Mouse (Mus musculus) embryonic facial prominence, embryonic 12.5 days (tissue): ENCODE results near the gene Plod1. TPM values are rescaled to one million over a fixed set of nuclear protein-coding genes. Genes with fewer than 3 reads are reported as not detected.
A peak's percentile ranks its signal among the peaks of the same experiment; 100 is the strongest.
"Not testable (repeated sequence)": the region's sequence is repeated elsewhere in the genome, so short reads cannot be mapped to it uniquely, and the experiment has no call there.

Experiments used
- ATAC-seq: fragments of 200-750 bp; cut with Nextera tagmentation; 2 replicates; pipeline ENCODE4 v1.8.0; 2017; ENCODE audit not compliant: insufficient number of reproducible peaks, insufficient read depth, low FRiP score, low TSS enrichment
- H3K27ac ChIP-seq: fragments of 300-500 bp; sonication (generic); 2 replicates; pipeline ENCODE4 v1.5.1; 2016; ENCODE audit warnings: mild to moderate bottlenecking
- H3K27me3 ChIP-seq: fragments of 300-500 bp; sonication (generic); 2 replicates; pipeline ENCODE4 v1.6.1; 2016; ENCODE audit warnings: mild to moderate bottlenecking, moderate library complexity
- H3K36me3 ChIP-seq: fragments of 300-500 bp; sonication (generic); 2 replicates; pipeline ENCODE4 v1.6.1; 2016; ENCODE audit warnings: mild to moderate bottlenecking
- H3K4me1 ChIP-seq: fragments of 300-500 bp; sonication (generic); 2 replicates; pipeline ENCODE4 v1.6.1; 2016
- H3K4me2 ChIP-seq: fragments of 300-500 bp; sonication (generic); replicated peaks from 2 replicates; pipeline ENCODE4 v1.6.1; 2016; ENCODE audit warnings: mild to moderate bottlenecking, moderate library complexity
- H3K4me3 ChIP-seq: fragments of 300-500 bp; sonication (generic); 2 replicates; pipeline ENCODE4 v1.5.1; 2016; ENCODE audit warnings: mild to moderate bottlenecking
- H3K9ac ChIP-seq: fragments of 300-500 bp; sonication (generic); 2 replicates; pipeline ENCODE4 v1.6.1; 2016; ENCODE audit warnings: mild to moderate bottlenecking, moderate library complexity
- H3K9me3 ChIP-seq: fragments of 300-500 bp; sonication (generic); 2 replicates; pipeline ENCODE4 v1.6.1; 2016; ENCODE audit warnings: mild to moderate bottlenecking, moderate library complexity
- WGBS: fragments of 180-500 bp; shearing (Covaris S2); methylation state at CpG from one replicate; pipeline ENCODE4 v1.1.7; 2016; 5-methylcytosine and 5-hydroxymethylcytosine counted together
- polyA plus RNA-seq: library from polyadenylated mRNA; unstranded; fragments of >200 nt; fragmentation: Nextera tagmentation; extraction: Ambion mirVana; gene quantifications from 2 replicates; pipeline ENCODE4 v1.2.1, GENCODE M21; 2016

Plod1 gene
- polyA plus RNA-seq, 1 experiment from 2014 or later, result 52.9 TPM

DNA sequence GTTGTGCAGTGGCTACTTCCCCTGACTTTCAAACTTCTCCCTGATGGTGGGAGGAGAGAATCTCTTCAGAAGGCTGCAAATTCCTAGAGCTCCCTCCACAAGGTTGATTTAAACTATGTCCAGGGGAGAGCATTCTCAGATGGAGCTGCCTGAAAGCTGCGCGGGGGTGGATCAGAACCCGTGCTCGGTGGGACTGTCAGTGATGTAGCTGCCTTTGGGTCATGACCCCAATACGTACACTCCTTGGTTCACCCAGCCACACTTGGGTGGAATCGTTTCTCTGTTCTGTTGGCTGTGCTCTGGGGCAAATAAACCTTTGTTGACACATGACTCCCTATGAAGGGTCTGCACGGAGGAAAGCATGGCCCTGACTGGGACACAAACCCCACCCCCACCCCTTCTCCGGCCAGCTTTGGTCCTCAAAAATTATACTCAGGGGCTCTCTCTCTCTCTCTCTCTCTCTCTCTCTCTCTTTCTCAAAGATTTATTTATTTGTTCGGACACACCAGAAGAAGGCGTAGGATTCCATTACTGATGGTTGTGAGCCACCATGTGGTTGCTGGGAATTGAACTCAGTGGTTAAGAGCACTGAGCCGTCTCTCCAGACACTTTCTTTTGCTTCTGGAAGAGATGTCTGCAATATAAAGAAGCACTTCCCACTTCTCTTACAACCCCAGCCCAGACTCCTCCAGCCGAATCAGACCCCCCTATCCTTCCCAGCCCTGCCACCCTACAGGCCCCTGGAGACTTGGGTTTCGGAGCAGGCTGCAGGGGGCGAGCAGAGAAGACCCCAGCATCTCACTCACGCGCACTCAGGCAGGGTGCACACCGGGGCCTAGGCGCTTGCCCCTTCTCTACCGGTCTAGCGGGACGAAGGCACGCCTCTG lies 68.8 kb downstream of the Plod1 start:
- Histone ChIP-seq H3K36me3 (peaks cover 44% of the 10 kb centered on the region), H3K4me1 (peaks cover 19% of the 10 kb centered on the region), H3K27me3 (no peaks in the 10 kb centered on the region), H3K9ac (peak overlapping the region; percentile 74), H3K4me2 (peak overlapping the region; percentile 64), H3K4me3 (peak overlapping the region; percentile 91), H3K9me3 (no peaks in the 10 kb centered on the region), H3K27ac (peak overlapping the region; percentile 78)
- 6% methylated on average over 22 of the region's 22 CpGs for WGBS
- no peak; the same call in 1 of the 2 replicates for ATAC-seq

DNA sequence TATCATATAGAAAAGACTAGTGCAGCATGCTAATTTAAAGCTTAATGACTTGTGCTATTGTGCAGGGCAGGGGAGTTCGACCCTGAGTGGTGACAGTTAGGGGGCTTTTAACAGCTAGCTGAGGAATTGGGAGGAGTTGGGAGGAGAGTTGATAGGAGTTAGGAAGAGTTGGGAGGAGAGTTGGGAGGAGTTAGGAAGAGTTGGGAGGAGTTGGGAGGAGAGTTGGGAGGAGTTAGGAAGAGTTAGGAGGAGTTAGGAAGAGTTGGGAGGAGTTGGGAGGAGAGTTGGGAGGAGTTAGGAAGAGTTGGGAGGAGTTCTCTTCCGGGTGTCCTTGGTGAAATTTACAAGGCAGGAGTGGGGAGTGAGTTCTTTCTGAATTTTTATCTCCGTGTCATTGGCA lies 69.8 kb downstream of the Plod1 start:
- not testable (repeated sequence) for H3K9me3 ChIP-seq, H3K27ac ChIP-seq, H3K9ac ChIP-seq, H3K4me3 ChIP-seq, H3K4me2 ChIP-seq, H3K27me3 ChIP-seq, ATAC-seq
- 56% methylated on average over 3 of the region's 3 CpGs for WGBS
- Histone ChIP-seq H3K4me1 (peaks cover 19% of the 10 kb centered on the region), H3K36me3 (peaks cover 44% of the 10 kb centered on the region)

DNA sequence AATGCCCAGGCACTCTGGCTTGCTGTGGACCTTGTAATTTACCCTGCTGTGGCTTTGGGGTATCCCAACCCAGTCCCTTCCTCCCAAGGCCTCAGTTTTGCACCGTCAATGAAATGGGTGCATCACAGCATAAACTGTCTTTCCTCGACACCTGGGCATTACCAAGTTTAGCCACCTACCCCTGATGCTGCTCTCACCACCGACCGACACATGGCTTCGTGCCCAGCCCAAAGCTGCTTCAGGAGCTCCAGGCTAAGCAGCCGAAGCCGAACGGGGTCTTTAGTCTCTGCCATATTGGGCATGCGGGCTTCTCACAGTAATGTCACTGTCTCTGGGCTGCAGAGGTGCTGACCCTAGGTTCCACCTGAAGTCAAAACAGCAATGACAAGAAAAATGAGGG lies 70.5 kb downstream of the Plod1 start:
- Histone ChIP-seq H3K9me3 (no peaks in the 10 kb centered on the region), H3K4me2 (no peak overlapping the region), H3K4me3 (no peak overlapping the region), H3K36me3 (peaks cover 49% of the 10 kb centered on the region), H3K9ac (no peak overlapping the region), H3K4me1 (peaks cover 19% of the 10 kb centered on the region), H3K27me3 (no peaks in the 10 kb centered on the region), H3K27ac (no peak overlapping the region)
- WGBS, result 91% methylated on average over 9 of the region's 9 CpGs
- no peak for ATAC-seq

DNA sequence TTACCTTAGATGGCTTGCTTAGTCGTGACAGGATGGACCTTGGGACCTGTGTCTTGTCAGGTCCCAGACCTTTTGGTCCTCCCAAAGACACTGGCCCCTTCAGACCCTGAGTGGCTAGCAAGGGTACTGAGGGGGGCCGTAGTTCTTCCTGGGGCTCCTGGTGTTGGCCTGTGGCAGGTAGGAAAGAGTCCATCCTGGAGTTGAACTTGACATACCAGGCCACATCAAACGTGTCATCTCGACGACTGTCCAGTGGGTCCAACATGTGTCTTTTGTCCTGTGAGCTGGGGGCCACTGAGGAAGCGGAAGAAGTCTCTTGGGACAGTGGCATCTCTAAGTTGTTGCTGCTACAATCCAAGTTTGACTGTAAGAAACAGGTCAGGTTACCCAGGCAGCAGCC lies 70.9 kb downstream of the Plod1 start:
- ATAC-seq, result no peak
- Histone ChIP-seq H3K4me3 (no peak overlapping the region), H3K9ac (no peak overlapping the region), H3K36me3 (peaks cover 53% of the 10 kb centered on the region), H3K27me3 (no peaks in the 10 kb centered on the region), H3K27ac (no peak overlapping the region), H3K9me3 (no peaks in the 10 kb centered on the region), H3K4me2 (no peak overlapping the region), H3K4me1 (peaks cover 19% of the 10 kb centered on the region)
- WGBS, result 90% methylated on average over 6 of the region's 6 CpGs

DNA sequence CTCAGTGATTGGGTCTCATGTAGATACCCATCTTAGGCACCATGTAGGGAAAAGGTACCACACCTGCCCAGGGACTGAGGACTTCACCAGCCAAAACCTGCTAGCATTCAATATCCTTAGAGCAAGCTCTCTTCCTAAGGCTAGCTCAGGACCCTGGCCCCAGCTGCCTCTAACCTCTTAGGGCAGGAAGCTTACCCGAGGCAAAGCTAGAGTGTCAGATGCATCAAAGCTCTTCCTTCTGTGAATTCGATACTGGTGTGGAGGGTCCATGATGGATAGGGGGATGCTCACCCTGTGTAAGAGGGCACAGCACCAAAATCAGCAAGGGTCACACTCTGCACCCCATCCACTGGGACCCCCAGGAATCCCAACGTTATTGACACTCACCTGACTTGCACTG lies 74.5 kb downstream of the Plod1 start:
- Histone ChIP-seq H3K36me3 (peaks cover 59% of the 10 kb centered on the region), H3K27me3 (no peaks in the 10 kb centered on the region), H3K27ac (no peak overlapping the region), H3K4me1 (no peaks in the 10 kb centered on the region), H3K9me3 (no peaks in the 10 kb centered on the region), H3K9ac (no peak overlapping the region), H3K4me3 (no peak overlapping the region), H3K4me2 (no peak overlapping the region)
- WGBS, result 92% methylated on average over 3 of the region's 3 CpGs
- no peak for ATAC-seq

Other genes starting within 250 kb of the Plod1 start
- gene Zfp534, start 234.2 kb downstream of the Plod1 start, polyA plus RNA-seq, result not detected in 2 replicates
- gene Zfp984, start 127.0 kb downstream of the Plod1 start, polyA plus RNA-seq, result 5.9 and 8.4 TPM in 2 replicates
- 6.0 and 7.6 TPM in 2 replicates for gene Zfp933, start 88.4 kb downstream of the Plod1 start, polyA plus RNA-seq
- gene Miip, start 68.0 kb downstream of the Plod1 start, polyA plus RNA-seq, result 42.7 and 45.4 TPM in 2 replicates
- gene Fv1, start 67.8 kb downstream of the Plod1 start, polyA plus RNA-seq, result 18.9 and 19.0 TPM in 2 replicates
- 38.2 and 42.6 TPM in 2 replicates for gene Mfn2, start 32.1 kb downstream of the Plod1 start, polyA plus RNA-seq
- 25.4 and 25.6 TPM in 2 replicates for gene 2510039O18Rik, start 4.1 kb upstream of the Plod1 start, polyA plus RNA-seq
- not detected in 2 replicates for gene Nppb, start 49.0 kb upstream of the Plod1 start, polyA plus RNA-seq
- gene Nppa, start 64.0 kb upstream of the Plod1 start, polyA plus RNA-seq, result 0.64 and 10.6 TPM in 2 replicates
- gene Clcn6, start 102.1 kb upstream of the Plod1 start, polyA plus RNA-seq, result 10.5 and 10.6 TPM in 2 replicates
- gene Mthfr, start 102.3 kb upstream of the Plod1 start, polyA plus RNA-seq, result 25.7 and 29.1 TPM in 2 replicates
- 12.0 and 14.0 TPM in 2 replicates for gene Agtrap, start 151.3 kb upstream of the Plod1 start, polyA plus RNA-seq
- gene Mad2l2, start 193.6 kb upstream of the Plod1 start, polyA plus RNA-seq, result 80.2 and 87.3 TPM in 2 replicates
- 1.7 and 1.8 TPM in 2 replicates for gene Draxin, start 193.9 kb upstream of the Plod1 start, polyA plus RNA-seq
- 10.6 and 10.8 TPM in 2 replicates for gene Fbxo6, start 215.4 kb upstream of the Plod1 start, polyA plus RNA-seq
- gene Fbxo44, start 223.7 kb upstream of the Plod1 start, polyA plus RNA-seq, result 19.7 and 23.6 TPM in 2 replicates
- 4.1 and 4.7 TPM in 2 replicates for gene Fbxo2, start 223.9 kb upstream of the Plod1 start, polyA plus RNA-seq